Mouse (Mus musculus) hindbrain, embryonic 11.5 days (tissue): Measurements from ENCODE around the gene Sept9. TPM values are rescaled to one million over a fixed set of nuclear protein-coding genes. Genes with fewer than 3 reads are reported as not detected.
A peak's percentile ranks its signal among the peaks of the same experiment; 100 is the strongest.

ENCODE experiments used
- ATAC-seq: fragments of 200-750 bp; cut with Nextera tagmentation; 2 replicates; pipeline ENCODE4 v1.8.0; 2017; ENCODE audit warnings: mild to moderate bottlenecking, moderate TSS enrichment, moderate library complexity; ENCODE audit not compliant: low FRiP score
- DNase-seq: peaks from one replicate; pipeline ENCODE4 v3.0.0-alpha.2; 2015; ENCODE audit warnings: low spot score
- H3K27ac ChIP-seq: fragments of 300-500 bp; sonication (generic); 2 replicates; pipeline ENCODE4 v1.5.1; 2014; ENCODE audit warnings: mild to moderate bottlenecking, low read depth, low read length
- H3K27me3 ChIP-seq: fragments of 300-500 bp; sonication (generic); 2 replicates; pipeline ENCODE4 v1.6.1; 2014; ENCODE audit warnings: mild to moderate bottlenecking, low read length, moderate library complexity, mixed read lengths; ENCODE audit not compliant: control insufficient read depth, insufficient read depth
- H3K36me3 ChIP-seq: fragments of 300-500 bp; sonication (generic); 2 replicates; pipeline ENCODE4 v1.6.1; 2014; ENCODE audit warnings: mild to moderate bottlenecking, low read length, moderate library complexity, mixed read lengths; ENCODE audit not compliant: control insufficient read depth, insufficient read depth
- H3K4me1 ChIP-seq: fragments of 300-500 bp; sonication (generic); replicated peaks from 2 replicates; pipeline ENCODE4 v1.6.1; 2014; ENCODE audit warnings: low read length, mixed read lengths; ENCODE audit not compliant: control insufficient read depth, insufficient read depth
- H3K4me2 ChIP-seq: fragments of 300-500 bp; sonication (generic); replicated peaks from 2 replicates; pipeline ENCODE4 v1.6.1; 2014; ENCODE audit warnings: mild to moderate bottlenecking, low read depth, low read length
- H3K4me3 ChIP-seq: fragments of 300-500 bp; sonication (generic); 2 replicates; pipeline ENCODE4 v1.5.1; 2014; ENCODE audit warnings: low read depth, low read length
- H3K9ac ChIP-seq: fragments of 300-500 bp; sonication (generic); 2 replicates; pipeline ENCODE4 v1.6.1; 2014; ENCODE audit warnings: low read depth, low read length
- H3K9me3 ChIP-seq: fragments of 300-500 bp; sonication (generic); 2 replicates; pipeline ENCODE4 v1.6.1; 2016; ENCODE audit warnings: low read length; ENCODE audit not compliant: control insufficient read depth
- WGBS: fragments of 180-500 bp; shearing (Covaris S2); extraction: QIAGEN DNeasy Blood & Tissue Kit; methylation state at CpG from one replicate; pipeline ENCODE4 v1.1.7; 2014; 5-methylcytosine and 5-hydroxymethylcytosine counted together
- polyA plus RNA-seq: library from polyadenylated mRNA; unstranded; fragments of >200 nt; fragmentation: Nextera tagmentation; extraction: Ambion mirVana; gene quantifications from 2 replicates; pipeline ENCODE4 v1.2.1, GENCODE M21; 2014

Sept9 gene
- polyA plus RNA-seq, 1 experiment from 2014 or later, result 126 TPM

GRCm38 (mm10) chr11:117299741-117300140, 100.3 kb downstream of the Sept9 start:
- H3K4me2 ChIP-seq, result no peak overlapping the region
- no peak overlapping the region for H3K9ac ChIP-seq
- H3K27me3 ChIP-seq, result no peaks in the 10 kb centered on the region
- H3K4me3 ChIP-seq, result no peak overlapping the region
- DNase-seq (no peak), ATAC-seq (no peak)
- H3K4me1 ChIP-seq, result peaks cover 8% of the 10 kb centered on the region
- 98% methylated on average over 6 of the region's 6 CpGs for WGBS
- H3K36me3 ChIP-seq, result no peaks in the 10 kb centered on the region
- H3K27ac ChIP-seq, result no peak overlapping the region
- no peaks in the 10 kb centered on the region for H3K9me3 ChIP-seq

- H3K27ac ChIP-seq, result no peak overlapping the region
- no peak overlapping the region for H3K4me2 ChIP-seq
- WGBS, result 86% methylated on average over 4 of the region's 4 CpGs
- no peaks in the 10 kb centered on the region for H3K9me3 ChIP-seq
- peaks cover 4% of the 10 kb centered on the region for H3K4me1 ChIP-seq
- no peak overlapping the region for H3K9ac ChIP-seq
- no peaks in the 10 kb centered on the region for H3K27me3 ChIP-seq
- ATAC-seq, result no peak
- no peak for DNase-seq
- no peaks in the 10 kb centered on the region for H3K36me3 ChIP-seq
- H3K4me3 ChIP-seq, result no peak overlapping the region
Measured at GRCm38 (mm10) chr11:117300809-117301208, 101.3 kb downstream of the Sept9 start.

GRCm38 (mm10) chr11:117301716-117302115, 102.3 kb downstream of the Sept9 start:
- no peak overlapping the region for H3K4me2 ChIP-seq
- WGBS, result 75% methylated on average over 6 of the region's 6 CpGs

GRCm38 (mm10) chr11:117302371-117302770, 102.9 kb downstream of the Sept9 start:
- Histone ChIP-seq H3K4me2 (no peak overlapping the region), H3K9me3 (no peaks in the 10 kb centered on the region), H3K4me1 (no peaks in the 10 kb centered on the region; the same call in 1 of the 2 replicates), H3K9ac (no peak overlapping the region), H3K27ac (no peak overlapping the region), H3K36me3 (no peaks in the 10 kb centered on the region), H3K27me3 (no peaks in the 10 kb centered on the region), H3K4me3 (no peak overlapping the region)
- 90% methylated on average over 5 of the region's 5 CpGs for WGBS
- ATAC-seq (no peak), DNase-seq (no peak)

More at GRCm38 (mm10) chr11:117301716-117302115, 102.3 kb downstream of the Sept9 start:
- no peak overlapping the region for H3K9ac ChIP-seq
- H3K9me3 ChIP-seq, result no peaks in the 10 kb centered on the region
- no peaks in the 10 kb centered on the region; the same call in 1 of the 2 replicates for H3K4me1 ChIP-seq
- no peaks in the 10 kb centered on the region for H3K27me3 ChIP-seq
- no peaks in the 10 kb centered on the region for H3K36me3 ChIP-seq
- ATAC-seq (no peak), DNase-seq (no peak)
- H3K4me3 ChIP-seq, result no peak overlapping the region
- no peak overlapping the region for H3K27ac ChIP-seq

GRCm38 (mm10) chr11:117305509-117306188, 106.2 kb downstream of the Sept9 start:
- Histone ChIP-seq H3K9me3 (no peaks in the 10 kb centered on the region), H3K4me3 (no peak overlapping the region), H3K9ac (no peak overlapping the region), H3K4me1 (peaks cover 2% of the 10 kb centered on the region; the same call in 1 of the 2 replicates), H3K36me3 (no peaks in the 10 kb centered on the region), H3K27me3 (no peaks in the 10 kb centered on the region; the same call in 1 of the 2 replicates), H3K27ac (no peak overlapping the region), H3K4me2 (no peak overlapping the region)
- DNase-seq (no peak), ATAC-seq (no peak)
- 86% methylated on average over 7 of the region's 7 CpGs for WGBS

GRCm38 (mm10) chr11:117306311-117307088, 107.0 kb downstream of the Sept9 start:
- Histone ChIP-seq H3K27me3 (no peaks in the 10 kb centered on the region; the same call in 1 of the 2 replicates), H3K27ac (no peak overlapping the region), H3K4me3 (no peak overlapping the region), H3K9me3 (no peaks in the 10 kb centered on the region), H3K36me3 (no peaks in the 10 kb centered on the region), H3K9ac (no peak overlapping the region), H3K4me2 (no peak overlapping the region), H3K4me1 (peaks cover 2% of the 10 kb centered on the region; the same call in 1 of the 2 replicates)
- DNase-seq (no peak), ATAC-seq (no peak)
- WGBS, result 72% methylated on average over 14 of the region's 14 CpGs

GRCm38 (mm10) chr11:117307895-117308786, 108.7 kb downstream of the Sept9 start:
- Histone ChIP-seq H3K27ac (peak overlapping the region; percentile 59), H3K4me1 (peaks cover 2% of the 10 kb centered on the region; the same call in 1 of the 2 replicates), H3K36me3 (no peaks in the 10 kb centered on the region), H3K4me2 (no peak overlapping the region), H3K9ac (no peak overlapping the region), H3K27me3 (no peaks in the 10 kb centered on the region; the same call in 1 of the 2 replicates), H3K4me3 (no peak overlapping the region), H3K9me3 (no peaks in the 10 kb centered on the region)
- 44% methylated on average over 13 of the region's 13 CpGs for WGBS
- peak; percentile 34 for DNase-seq
- peak; percentile 47; the same call in 1 of the 2 replicates for ATAC-seq
